Mouse (Mus musculus): ENCODE measurements at regions not wholly inside any gene's neighbourhood (a gene's known extent, or its start where the extent isn't known, plus 50 kb on each side); places are given as distances from the start of the nearest gene placed in this dataset.
"Not testable (repeated sequence)": the region's sequence is repeated elsewhere in the genome, so short reads cannot be mapped to it uniquely, and the experiment has no call there.

GRCm38 (mm10) chr3:60859119-60859515, 143.5 kb upstream of the P2ry1 start:
- WGBS: 89% methylated on average over 3 of the region's 3 CpGs
- no peaks in the 10 kb centered on the region for H3K9me3 ChIP-seq
- H3K27ac ChIP-seq: no peak overlapping the region
- H3K36me3 ChIP-seq: no peaks in the 10 kb centered on the region
- H3K4me1 ChIP-seq: no peaks in the 10 kb centered on the region
- H3K27me3 ChIP-seq: no peaks in the 10 kb centered on the region
- ATAC-seq (ENCODE audit: insufficient number of reproducible peaks, insufficient read depth, low FRiP score, low TSS enrichment, low read depth): no peak
- H3K4me2 ChIP-seq: no peak overlapping the region
- no peak overlapping the region for H3K4me3 ChIP-seq
- H3K9ac ChIP-seq: no peak overlapping the region

GRCm38 (mm10) chr3:60876858-60877257, 125.7 kb upstream of the P2ry1 start:
- 89% methylated on average over 11 of the region's 11 CpGs for WGBS
- H3K27me3 ChIP-seq; H3K4me2 ChIP-seq; H3K36me3 ChIP-seq; H3K4me1 ChIP-seq; H3K9me3 ChIP-seq; H3K4me3 ChIP-seq; H3K9ac ChIP-seq; ATAC-seq (ENCODE audit: insufficient number of reproducible peaks, insufficient read depth, low FRiP score, low TSS enrichment, low read depth); H3K27ac ChIP-seq: not testable (repeated sequence)

DNA sequence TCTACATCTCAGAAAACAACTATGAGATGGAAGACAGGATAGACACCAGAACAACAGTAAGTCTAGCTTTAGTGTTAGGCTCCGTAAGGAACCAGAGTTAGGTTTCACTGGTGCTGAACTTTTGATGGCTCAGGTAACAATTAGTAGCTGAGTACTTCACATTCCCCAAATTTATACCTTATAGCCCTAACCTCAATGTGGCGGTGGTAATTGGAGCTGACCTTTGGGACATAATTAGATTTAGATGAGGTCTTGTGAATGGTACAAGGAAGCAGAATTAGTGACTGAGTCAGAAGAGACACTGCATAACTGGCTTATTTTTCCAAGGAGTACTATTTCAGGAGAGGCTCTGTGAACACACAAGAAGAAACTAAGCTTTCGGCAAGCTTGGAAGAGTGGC, 123.7 kb upstream of the P2ry1 start:
- WGBS: 37% methylated on average over 3 of the region's 3 CpGs
- no peaks in the 10 kb centered on the region for H3K36me3 ChIP-seq
- H3K27ac ChIP-seq: no peak overlapping the region
- no peaks in the 10 kb centered on the region for H3K4me1 ChIP-seq
- no peak overlapping the region for H3K9ac ChIP-seq
- ATAC-seq (ENCODE audit: insufficient number of reproducible peaks, insufficient read depth, low FRiP score, low TSS enrichment, low read depth): peak; percentile 59; the same call in 1 of the 2 replicates
- no peaks in the 10 kb centered on the region for H3K9me3 ChIP-seq
- no peaks in the 10 kb centered on the region for H3K27me3 ChIP-seq
- no peak overlapping the region for H3K4me2 ChIP-seq
- H3K4me3 ChIP-seq: no peak overlapping the region

DNA sequence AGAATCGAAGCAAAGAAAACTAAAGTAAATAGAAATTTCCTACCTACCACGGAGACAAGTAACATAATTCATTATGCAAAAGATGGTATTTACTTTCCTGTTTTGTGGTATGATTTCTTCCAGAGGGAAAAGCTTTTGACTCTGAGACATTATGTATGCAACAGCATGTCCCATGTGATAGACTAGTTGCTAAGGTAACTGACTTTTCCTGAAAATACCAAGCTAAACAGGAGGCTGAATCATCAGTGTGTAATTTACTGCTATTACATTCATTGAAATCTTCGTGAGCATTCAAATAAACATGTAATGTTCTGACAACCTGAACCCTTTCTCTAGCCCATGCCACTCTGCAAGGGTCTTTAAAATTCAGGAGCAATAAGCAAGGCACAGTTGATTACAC, 118.6 kb upstream of the P2ry1 start:
- Histone ChIP-seq H3K27ac (no peak overlapping the region), H3K4me3 (no peak overlapping the region), H3K4me2 (no peak overlapping the region), H3K9ac (no peak overlapping the region), H3K9me3 (no peaks in the 10 kb centered on the region), H3K36me3 (no peaks in the 10 kb centered on the region), H3K27me3 (no peaks in the 10 kb centered on the region), H3K4me1 (no peaks in the 10 kb centered on the region)
- no peak for ATAC-seq (ENCODE audit: insufficient number of reproducible peaks, insufficient read depth, low FRiP score, low TSS enrichment, low read depth)
- whole genome bisulfite sequencing: 64% methylated on average over 3 of the region's 3 CpGs

DNA sequence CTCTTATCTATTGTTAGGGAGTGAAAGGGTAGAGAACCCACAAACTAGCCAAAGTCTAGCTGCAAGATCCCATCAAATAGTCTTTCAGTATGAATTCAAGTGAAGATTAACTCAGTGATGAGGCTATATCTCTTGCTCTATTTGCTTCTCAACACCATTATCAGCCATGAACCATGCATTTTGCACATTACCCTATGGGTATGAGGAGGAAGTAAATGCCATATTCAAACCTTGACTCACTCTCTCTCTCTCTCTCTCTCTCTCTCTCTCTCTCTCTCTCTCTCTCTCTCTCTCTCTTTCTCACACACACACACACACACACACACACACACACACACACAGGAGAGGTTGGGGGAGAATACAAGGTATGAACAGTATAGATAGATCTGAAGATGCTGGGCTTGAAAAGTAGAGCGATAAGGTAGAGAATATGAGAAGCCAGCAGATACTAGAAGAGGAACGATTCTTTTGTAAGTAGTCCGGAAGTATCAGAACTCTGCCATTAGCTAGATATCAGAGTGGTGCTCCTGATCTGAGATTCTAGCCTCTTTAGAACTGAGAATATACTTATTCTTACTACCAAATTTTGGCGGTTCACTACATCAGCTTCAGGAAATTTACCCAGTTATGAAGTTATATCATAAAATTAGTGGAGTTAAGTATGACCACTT, 113.3 kb upstream of the P2ry1 start:
- Histone ChIP-seq H3K4me1 (no peaks in the 10 kb centered on the region), H3K36me3 (no peaks in the 10 kb centered on the region), H3K27me3 (no peaks in the 10 kb centered on the region), H3K9ac (no peak overlapping the region), H3K4me3 (no peak overlapping the region), H3K9me3 (no peaks in the 10 kb centered on the region), H3K27ac (no peak overlapping the region), H3K4me2 (no peak overlapping the region)
- WGBS: 92% methylated on average over 4 of the region's 4 CpGs
- no peak for ATAC-seq (ENCODE audit: insufficient number of reproducible peaks, insufficient read depth, low FRiP score, low TSS enrichment, low read depth)

DNA sequence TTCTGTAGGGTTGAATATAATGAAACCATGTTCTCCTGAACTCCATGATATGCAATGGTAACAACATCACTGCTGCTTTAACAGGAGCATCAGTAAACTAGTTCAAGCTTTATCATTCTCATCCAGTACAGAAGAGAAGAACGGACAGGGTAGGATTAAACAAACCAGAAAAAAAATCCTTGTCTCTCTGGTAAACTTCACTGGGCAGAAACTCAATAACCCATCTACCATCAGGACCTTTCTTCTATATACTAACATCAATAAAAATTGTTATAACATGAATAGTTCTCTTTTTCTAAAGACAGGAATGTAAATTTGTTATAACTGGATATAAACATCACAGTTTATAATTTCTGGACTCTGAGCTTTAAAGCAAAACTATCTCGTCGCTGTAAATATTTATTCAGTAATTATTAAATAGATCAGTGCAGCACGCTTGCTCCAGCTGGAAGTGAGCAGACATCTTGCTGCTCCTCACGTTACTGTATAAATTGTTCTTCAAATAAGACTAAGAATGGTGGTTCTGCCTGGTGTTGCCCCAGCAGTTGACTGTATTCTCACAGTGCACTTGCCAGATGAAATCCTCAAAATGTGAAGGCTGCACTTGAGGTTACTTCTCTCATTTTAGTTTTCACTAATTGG, 104.8 kb upstream of the P2ry1 start:
- Histone ChIP-seq H3K4me1 (no peaks in the 10 kb centered on the region), H3K27me3 (no peaks in the 10 kb centered on the region), H3K9me3 (no peaks in the 10 kb centered on the region), H3K36me3 (no peaks in the 10 kb centered on the region), H3K4me3 (no peak overlapping the region), H3K27ac (no peak overlapping the region), H3K9ac (no peak overlapping the region), H3K4me2 (no peak overlapping the region)
- ATAC-seq (ENCODE audit: insufficient number of reproducible peaks, insufficient read depth, low FRiP score, low TSS enrichment, low read depth): no peak
- WGBS: 85% methylated on average over 5 of the region's 5 CpGs

- Histone ChIP-seq H3K27ac (no peak overlapping the region), H3K27me3 (no peaks in the 10 kb centered on the region), H3K36me3 (no peaks in the 10 kb centered on the region), H3K9ac (no peak overlapping the region), H3K4me2 (no peak overlapping the region), H3K4me1 (no peaks in the 10 kb centered on the region), H3K4me3 (no peak overlapping the region), H3K9me3 (no peaks in the 10 kb centered on the region)
- WGBS: 44% methylated on average over 1 of the region's 1 CpGs
- no peak for ATAC-seq (ENCODE audit: insufficient number of reproducible peaks, insufficient read depth, low FRiP score, low TSS enrichment, low read depth)
Observed at GRCm38 (mm10) chr3:60898720-60899119, 103.9 kb upstream of the P2ry1 start.

DNA sequence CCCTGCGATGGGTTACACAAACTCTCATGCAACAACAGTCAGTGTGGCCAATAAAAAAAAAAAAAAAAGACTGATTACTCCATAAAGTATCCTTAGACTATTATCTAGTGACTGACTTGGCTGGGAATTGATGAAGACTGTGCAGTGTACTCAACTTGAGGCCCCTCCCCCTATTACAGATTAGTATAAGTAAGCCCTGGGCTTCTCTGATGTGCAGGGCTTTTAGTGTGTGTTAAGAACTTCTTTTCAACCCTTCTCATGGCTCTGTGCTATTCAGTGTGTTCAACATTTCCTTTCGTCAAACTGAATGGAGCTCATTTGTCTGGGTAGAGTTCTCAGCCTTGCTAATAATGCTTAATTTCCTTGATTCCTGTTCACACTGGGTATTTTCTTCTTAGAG, 101.0 kb upstream of the P2ry1 start:
- 86% methylated on average over 2 of the region's 2 CpGs for WGBS
- ATAC-seq (ENCODE audit: insufficient number of reproducible peaks, insufficient read depth, low FRiP score, low TSS enrichment, low read depth): no peak
- Histone ChIP-seq H3K9ac (no peak overlapping the region), H3K4me2 (no peak overlapping the region), H3K27ac (no peak overlapping the region), H3K27me3 (no peaks in the 10 kb centered on the region), H3K36me3 (no peaks in the 10 kb centered on the region), H3K9me3 (no peaks in the 10 kb centered on the region), H3K4me3 (no peak overlapping the region), H3K4me1 (no peaks in the 10 kb centered on the region)

- H3K9ac ChIP-seq: no peak overlapping the region
- no peaks in the 10 kb centered on the region for H3K36me3 ChIP-seq
- H3K4me1 ChIP-seq: no peaks in the 10 kb centered on the region
- H3K4me2 ChIP-seq: no peak overlapping the region
- ATAC-seq (ENCODE audit: insufficient number of reproducible peaks, insufficient read depth, low FRiP score, low TSS enrichment, low read depth): no peak
- 42% methylated on average over 1 of the region's 1 CpGs for WGBS
- H3K27ac ChIP-seq: no peak overlapping the region
- no peak overlapping the region for H3K4me3 ChIP-seq
- H3K27me3 ChIP-seq: no peaks in the 10 kb centered on the region
- H3K9me3 ChIP-seq: no peaks in the 10 kb centered on the region
Observed at GRCm38 (mm10) chr3:60916411-60916810, 86.2 kb upstream of the P2ry1 start.

GRCm38 (mm10) chr3:60917271-60917670, 85.3 kb upstream of the P2ry1 start:
- H3K9me3 ChIP-seq: no peaks in the 10 kb centered on the region
- H3K4me1 ChIP-seq: no peaks in the 10 kb centered on the region
- H3K36me3 ChIP-seq: no peaks in the 10 kb centered on the region
- no peak overlapping the region for H3K27ac ChIP-seq
- H3K4me2 ChIP-seq: no peak overlapping the region
- no peak overlapping the region for H3K4me3 ChIP-seq
- H3K27me3 ChIP-seq: no peaks in the 10 kb centered on the region
- ATAC-seq (ENCODE audit: insufficient number of reproducible peaks, insufficient read depth, low FRiP score, low TSS enrichment, low read depth): no peak
- WGBS: 50% methylated on average over 3 of the region's 3 CpGs
- H3K9ac ChIP-seq: no peak overlapping the region

GRCm38 (mm10) chr3:60926024-60926547, 76.5 kb upstream of the P2ry1 start:
- Histone ChIP-seq H3K9ac (no peak overlapping the region), H3K4me2 (no peak overlapping the region), H3K27ac (no peak overlapping the region), H3K36me3 (no peaks in the 10 kb centered on the region), H3K27me3 (no peaks in the 10 kb centered on the region), H3K9me3 (no peaks in the 10 kb centered on the region), H3K4me1 (no peaks in the 10 kb centered on the region), H3K4me3 (no peak overlapping the region)
- no peak for ATAC-seq (ENCODE audit: insufficient number of reproducible peaks, insufficient read depth, low FRiP score, low TSS enrichment, low read depth)
- 92% methylated on average over 9 of the region's 9 CpGs for WGBS

DNA sequence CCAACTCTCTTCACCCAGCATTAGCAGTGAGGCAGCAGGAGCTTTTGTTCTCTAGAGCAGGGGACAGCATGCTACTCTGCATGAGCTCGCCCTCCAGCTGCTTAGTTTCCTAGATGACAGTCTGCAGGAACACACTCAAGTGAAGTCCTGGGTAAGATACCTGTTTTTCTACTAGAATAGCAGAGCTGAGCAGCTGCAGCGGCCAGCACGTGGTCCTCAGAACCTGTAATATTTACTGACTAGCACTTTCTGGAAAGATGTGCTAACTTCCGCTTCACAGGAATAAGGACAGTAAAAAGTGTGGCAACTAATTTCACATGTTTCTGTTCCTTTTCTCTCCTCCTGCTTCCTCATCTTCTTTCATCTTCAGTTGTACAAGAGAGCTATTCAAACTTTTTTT, 73.7 kb upstream of the P2ry1 start:
- no peak overlapping the region for H3K27ac ChIP-seq
- 43% methylated on average over 4 of the region's 4 CpGs for WGBS

More for the DNA sequence above, 73.7 kb upstream of the P2ry1 start:
- Histone ChIP-seq H3K4me3 (no peak overlapping the region), H3K27me3 (no peaks in the 10 kb centered on the region), H3K4me1 (no peaks in the 10 kb centered on the region), H3K4me2 (no peak overlapping the region), H3K9me3 (no peaks in the 10 kb centered on the region), H3K36me3 (no peaks in the 10 kb centered on the region), H3K9ac (no peak overlapping the region)
- ATAC-seq (ENCODE audit: insufficient number of reproducible peaks, insufficient read depth, low FRiP score, low TSS enrichment, low read depth): no peak

Data from embryonic facial prominence, embryonic 13.5 days (tissue).